Mouse (Mus musculus): Measurements from ENCODE around the gene Inf2. TPM values are rescaled to one million over a fixed set of nuclear protein-coding genes. Genes with fewer than 3 reads are reported as not detected.

Gene Inf2
- polyA plus RNA-seq, 1 experiment from 2014 or later = 1.4 TPM

- Histone ChIP-seq H3K9ac (no peak overlapping the region), H3K4me2 (no peak overlapping the region), H3K4me1 (replicated peaks) (peaks cover 9% of the 10 kb centered on the region), H3K4me3 (no peak overlapping the region), H3K9me3 (no peaks in the 10 kb centered on the region), H3K27me3 (no peaks in the 10 kb centered on the region), H3K36me3 (no peaks in the 10 kb centered on the region), H3K27ac (replicated peaks) (no peak overlapping the region)
- 80% methylated on average over 11 of the region's 11 CpGs for WGBS
- no peak for ATAC-seq (ENCODE audit: low read depth)
Measured at GRCm38 (mm10) chr12:112632084-112632777, 43.6 kb downstream of the Inf2 start.

GRCm38 (mm10) chr12:112632907-112633306, 44.3 kb downstream of the Inf2 start:
- WGBS = 79% methylated on average over 5 of the region's 5 CpGs
- Histone ChIP-seq H3K4me1 (replicated peaks) (peaks cover 9% of the 10 kb centered on the region), H3K4me3 (no peak overlapping the region), H3K9ac (no peak overlapping the region), H3K27me3 (no peaks in the 10 kb centered on the region), H3K27ac (replicated peaks) (no peak overlapping the region), H3K4me2 (no peak overlapping the region), H3K9me3 (no peaks in the 10 kb centered on the region), H3K36me3 (no peaks in the 10 kb centered on the region)
- ATAC-seq (ENCODE audit: low read depth) = no peak

- WGBS = 78% methylated on average over 9 of the region's 9 CpGs
- Histone ChIP-seq H3K9me3 (no peaks in the 10 kb centered on the region), H3K4me2 (no peak overlapping the region), H3K36me3 (no peaks in the 10 kb centered on the region), H3K4me3 (no peak overlapping the region), H3K4me1 (replicated peaks) (peaks cover 7% of the 10 kb centered on the region), H3K27ac (replicated peaks) (no peak overlapping the region), H3K27me3 (no peaks in the 10 kb centered on the region), H3K9ac (no peak overlapping the region)
- no peak for ATAC-seq (ENCODE audit: low read depth)
Measured at GRCm38 (mm10) chr12:112633686-112634085, 45.1 kb downstream of the Inf2 start.

GRCm38 (mm10) chr12:112639526-112639925, 50.9 kb downstream of the Inf2 start:
- Histone ChIP-seq H3K9ac (no peak overlapping the region), H3K4me3 (no peak overlapping the region), H3K4me1 (replicated peaks) (peaks cover 9% of the 10 kb centered on the region), H3K9me3 (no peaks in the 10 kb centered on the region), H3K36me3 (no peaks in the 10 kb centered on the region), H3K27me3 (no peaks in the 10 kb centered on the region), H3K4me2 (no peak overlapping the region), H3K27ac (replicated peaks) (no peak overlapping the region)
- ATAC-seq (ENCODE audit: low read depth) = no peak
- WGBS = 89% methylated on average over 10 of the region's 10 CpGs

GRCm38 (mm10) chr12:112643126-112643525, 54.5 kb downstream of the Inf2 start:
- Histone ChIP-seq H3K27me3 (no peaks in the 10 kb centered on the region), H3K9me3 (no peaks in the 10 kb centered on the region), H3K27ac (replicated peaks) (no peak overlapping the region), H3K4me3 (no peak overlapping the region), H3K9ac (no peak overlapping the region), H3K4me2 (no peak overlapping the region), H3K4me1 (replicated peaks) (peaks cover 28% of the 10 kb centered on the region), H3K36me3 (peaks cover 11% of the 10 kb centered on the region)
- no peak for ATAC-seq (ENCODE audit: low read depth)
- 93% methylated on average over 6 of the region's 6 CpGs for WGBS

- peaks cover 22% of the 10 kb centered on the region for H3K36me3 ChIP-seq
- ATAC-seq (ENCODE audit: low read depth) = peak; percentile 98
- H3K27ac ChIP-seq (replicated peaks) = peak within 1 kb of the TSS; percentile 82
- H3K9ac ChIP-seq = peak within 1 kb of the TSS; percentile 76
- 1% methylated on average over 46 of the region's 46 CpGs for WGBS
- H3K4me2 ChIP-seq = peak within 1 kb of the TSS; percentile 93
- no peaks in the 10 kb centered on the region for H3K9me3 ChIP-seq
- H3K4me1 ChIP-seq (replicated peaks) = peaks cover 28% of the 10 kb centered on the region
- H3K4me3 ChIP-seq = peak within 1 kb of the TSS; percentile 69
- no peaks in the 10 kb centered on the region for H3K27me3 ChIP-seq
Measured at GRCm38 (mm10) chr12:112644180-112644854, 55.7 kb downstream of the Inf2 start, which contains the start of gene Siva1. Gene Siva1, plus strand, starts transcription at chr12:112644679.

GRCm38 (mm10) chr12:112644855-112645506, 56.4 kb downstream of the Inf2 start:
- ATAC-seq (ENCODE audit: low read depth) = no peak
- no peaks in the 10 kb centered on the region for H3K27me3 ChIP-seq
- H3K4me2 ChIP-seq = peak overlapping the region; percentile 93
- H3K27ac ChIP-seq (replicated peaks) = peak overlapping the region; percentile 82
- peaks cover 29% of the 10 kb centered on the region for H3K36me3 ChIP-seq
- H3K9me3 ChIP-seq = no peaks in the 10 kb centered on the region
- H3K9ac ChIP-seq = peak overlapping the region; percentile 76
- H3K4me1 ChIP-seq (replicated peaks) = peaks cover 28% of the 10 kb centered on the region
- WGBS = under 1% methylated on average over 75 of the region's 75 CpGs
- H3K4me3 ChIP-seq = peak overlapping the region; percentile 69

GRCm38 (mm10) chr12:112646139-112646538, 57.6 kb downstream of the Inf2 start:
- WGBS = 48% methylated on average over 6 of the region's 6 CpGs
- Histone ChIP-seq H3K36me3 (peaks cover 41% of the 10 kb centered on the region), H3K9ac (peak overlapping the region; percentile 76), H3K27me3 (no peaks in the 10 kb centered on the region), H3K4me3 (peak overlapping the region; percentile 69), H3K9me3 (no peaks in the 10 kb centered on the region), H3K4me2 (peak overlapping the region; percentile 93), H3K4me1 (replicated peaks) (peaks cover 28% of the 10 kb centered on the region), H3K27ac (replicated peaks) (no peak overlapping the region)
- ATAC-seq (ENCODE audit: low read depth) = no peak

GRCm38 (mm10) chr12:112648081-112648480, 59.5 kb downstream of the Inf2 start:
- Histone ChIP-seq H3K4me1 (replicated peaks) (peaks cover 28% of the 10 kb centered on the region), H3K27ac (replicated peaks) (no peak overlapping the region), H3K4me3 (no peak overlapping the region), H3K4me2 (no peak overlapping the region), H3K9ac (no peak overlapping the region), H3K27me3 (no peaks in the 10 kb centered on the region), H3K9me3 (no peaks in the 10 kb centered on the region), H3K36me3 (peaks cover 58% of the 10 kb centered on the region)
- 98% methylated on average over 5 of the region's 5 CpGs for WGBS
- no peak for ATAC-seq (ENCODE audit: low read depth)

- Histone ChIP-seq H3K4me2 (no peak overlapping the region), H3K27ac (replicated peaks) (no peak overlapping the region), H3K4me3 (no peak overlapping the region), H3K36me3 (peaks cover 95% of the 10 kb centered on the region), H3K4me1 (replicated peaks) (peaks cover 13% of the 10 kb centered on the region), H3K27me3 (no peaks in the 10 kb centered on the region), H3K9ac (no peak overlapping the region), H3K9me3 (no peaks in the 10 kb centered on the region)
- no peak for ATAC-seq (ENCODE audit: low read depth)
- 84% methylated on average over 5 of the region's 5 CpGs for WGBS
Measured at GRCm38 (mm10) chr12:112651778-112652439, 63.3 kb downstream of the Inf2 start.

- Histone ChIP-seq H3K4me1 (replicated peaks) (peaks cover 12% of the 10 kb centered on the region), H3K27ac (replicated peaks) (no peak overlapping the region; the same call in 1 of the 2 replicates), H3K4me2 (no peak overlapping the region), H3K4me3 (no peak overlapping the region), H3K36me3 (peaks cover 96% of the 10 kb centered on the region), H3K9ac (no peak overlapping the region), H3K9me3 (no peaks in the 10 kb centered on the region), H3K27me3 (no peaks in the 10 kb centered on the region)
- ATAC-seq (ENCODE audit: low read depth) = peak; percentile 51; the same call in 1 of the 2 replicates
- 48% methylated on average over 7 of the region's 7 CpGs for WGBS
Measured at GRCm38 (mm10) chr12:112653157-112653824, 64.7 kb downstream of the Inf2 start.
